Comparison of ENCODE assay signal across 25 mouse cellular contexts in the genomic region with DNA sequence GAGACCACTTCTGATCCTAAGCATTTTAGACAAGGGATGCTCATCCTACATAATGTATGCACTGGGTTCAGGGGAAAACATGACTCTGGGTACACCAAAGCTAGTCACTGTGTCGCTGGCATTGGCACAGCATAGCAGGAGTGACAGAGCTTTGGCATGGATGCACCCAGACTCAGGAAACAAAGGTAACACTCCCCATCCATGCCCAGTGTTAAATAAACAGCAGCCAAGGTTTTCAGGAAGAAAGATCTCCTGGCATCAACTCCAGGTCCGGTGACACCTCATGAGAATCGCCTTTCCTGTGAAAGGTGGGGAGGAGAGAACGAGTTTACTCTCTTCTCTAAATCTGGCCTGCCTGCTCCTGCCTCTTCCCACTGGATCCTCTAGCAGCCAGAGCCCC. TPM values are rescaled to one million over a fixed set of nuclear protein-coding genes. Genes with fewer than 3 reads are reported as not detected.
DNase-seq lines count a peak whose midpoint lies in the region; TF ChIP-seq lines count a peak whose summit lies in the region.
"Had no signal": no experiment of that assay in that cellular context is flagged by ENCODE, and none has a peak within 500 bp of the region (broad histone marks: within the 10 kb centered on the region; RNA-seq: fewer than 3 reads in every experiment).

No protein-coding gene starts in this region.

- DNase-seq in cerebellum, adult 11-12 months = peak; percentile 12
- DNase-seq in cerebellum, adult 8-10 months = no peak
- peak; percentile 71 for DNase-seq in kidney, adult 2 months
- DNase-seq in kidney, postnatal 14 days = no peak
- peak; percentile 20 for DNase-seq in brain, adult 2 months (ENCODE audit: low read depth, low spot score)
- peak; percentile 45 to 67 for DNase-seq in cerebellum, postnatal 14 days
- no peak for DNase-seq in layer of hippocampus, postnatal 25 days (ENCODE audit: extremely low spot score in 1 of 2, low spot score in 1 of 2)
- no peak for DNase-seq in lung, postnatal 36 days
- DNase-seq: adrenal gland, postnatal 10 days; forebrain, postnatal 0 days; gastrocnemius, postnatal 25 days had no signal

- H3K27me3 ChIP-seq in kidney, adult 2 months (replicated peaks; ENCODE audit: control insufficient read depth, insufficient read depth, low read length) = no peaks in the 10 kb centered on the region
- H3K27me3 ChIP-seq: embryonic facial prominence, embryonic 13.5 days; forebrain, embryonic 12.5 days had no signal

- H3K36me3 ChIP-seq in kidney, adult 2 months (ENCODE audit: control insufficient read depth, insufficient read depth, low read length) = no peaks in the 10 kb centered on the region
- H3K36me3 ChIP-seq: embryonic facial prominence, embryonic 13.5 days; forebrain, embryonic 12.5 days; heart, embryonic 12.5 days; hindbrain, embryonic 10.5 days had no signal

- no peak overlapping the region for H3K27ac ChIP-seq in kidney, adult 2 months (ENCODE audit: insufficient read depth, low read depth, low read length)
- H3K27ac ChIP-seq: embryonic facial prominence, embryonic 13.5 days; forebrain, embryonic 12.5 days; hindbrain, embryonic 10.5 days; hindbrain, embryonic 14.5 days had no signal

- no peak overlapping the region for H3K4me3 ChIP-seq in kidney, adult 2 months (ENCODE audit: insufficient read depth, low read depth, low read length)
- H3K4me3 ChIP-seq: embryonic facial prominence, embryonic 13.5 days; forebrain, embryonic 12.5 days; heart, embryonic 12.5 days; hindbrain, embryonic 10.5 days had no signal

- TF ChIP-seq POLR2A in kidney, adult 2 months (IDR thresholded peaks at IDR 0.05; ENCODE audit: low read depth, low read length) = no peak

- no peak for TF ChIP-seq CTCF in kidney, adult 2 months (conservative IDR thresholded peaks at IDR 0.05; ENCODE audit: insufficient read depth, insufficient read length, low read depth, low read length)

- H3K4me1 ChIP-seq in kidney, adult 2 months (ENCODE audit: control insufficient read depth, insufficient read depth, low read length) = peaks cover 23% of the 10 kb centered on the region
- H3K4me1 ChIP-seq: embryonic facial prominence, embryonic 13.5 days; forebrain, embryonic 12.5 days; hindbrain, embryonic 10.5 days had no signal

- 72% methylated on average over 4 of the region's 4 CpGs for WGBS in kidney, adult 2 months

RNA-seq across cellular contexts. Expression of a gene that starts 2.2 kb away (rescaled TPM):
- polyA plus RNA-seq in kidney, adult 2 months (2012; rRNA removed) = 16.9 and 26.4 TPM in 2 replicates
- not detected for total RNA-seq in layer of hippocampus, postnatal 25 days (2021)
- total RNA-seq: forebrain, postnatal 0 days; gastrocnemius, postnatal 25 days; granulocyte monocyte progenitor cell, adult 5-6 weeks; heart, postnatal 25 days; MEL had no signal
- polyA plus RNA-seq: C2C12; embryonic facial prominence, embryonic 13.5 days; forebrain, embryonic 12.5 days; forebrain, postnatal 0 days; heart, embryonic 12.5 days; hindbrain, embryonic 10.5 days; hindbrain, embryonic 14.5 days had no signal

RNA-seq across cellular contexts. Expression of a gene that starts 28.0 kb away (rescaled TPM):
- 4.0 and 4.2 TPM in 2 replicates for polyA plus RNA-seq in kidney, adult 2 months (2012; rRNA removed)
- total RNA-seq in layer of hippocampus, postnatal 25 days (2021) = not detected
- total RNA-seq: adrenal gland, postnatal 4 days; gastrocnemius, adult 18-20 months; gastrocnemius, postnatal 25 days; granulocyte monocyte progenitor cell, adult 5-6 weeks; MEL had no signal
- polyA plus RNA-seq: C2C12; embryonic facial prominence, embryonic 13.5 days; forebrain, embryonic 12.5 days; forebrain, postnatal 0 days; heart, embryonic 16.5 days; hindbrain, embryonic 10.5 days; hindbrain, embryonic 14.5 days had no signal

RNA-seq across cellular contexts. Expression of a gene that starts 36.8 kb away (rescaled TPM):
- polyA plus RNA-seq in kidney, adult 2 months (2012; rRNA removed) = 5.3 and 16.2 TPM in 2 replicates
- total RNA-seq in layer of hippocampus, postnatal 25 days (2021) = under 1 TPM in 1 of 2 experiments, not detected in 1; 0.68 TPM
- total RNA-seq: forebrain, postnatal 0 days; gastrocnemius, postnatal 25 days; granulocyte monocyte progenitor cell, adult 5-6 weeks; MEL had no signal
- polyA plus RNA-seq: C2C12; embryonic facial prominence, embryonic 13.5 days; forebrain, embryonic 12.5 days; hindbrain, embryonic 10.5 days had no signal

RNA-seq across cellular contexts. Expression of a gene that starts 58.6 kb away (rescaled TPM):
- polyA plus RNA-seq in kidney, adult 2 months (2012; rRNA removed) = 0.06 TPM in 1 of 2 replicates, not detected in the other
- total RNA-seq in layer of hippocampus, postnatal 25 days (2021) = not detected
- total RNA-seq: adrenal gland, postnatal 10 days; adrenal gland, postnatal 4 days; forebrain, postnatal 0 days; gastrocnemius, adult 18-20 months; gastrocnemius, postnatal 25 days; granulocyte monocyte progenitor cell, adult 5-6 weeks; heart, adult 8-10 months; heart, postnatal 25 days; MEL had no signal
- polyA plus RNA-seq: C2C12; forebrain, embryonic 12.5 days; forebrain, postnatal 0 days; heart, embryonic 12.5 days; heart, embryonic 16.5 days; hindbrain, embryonic 10.5 days; hindbrain, embryonic 14.5 days; intestine, embryonic 16.5 days had no signal

Comparison
In these comparisons a context has a peak if more than half of its experiments do, and no peak if none do; other contexts are left out.
1. DNase-seq: peak in cerebellum, adult 11-12 months (single experiment), kidney, adult 2 months (single experiment), brain, adult 2 months (single experiment) and cerebellum, postnatal 14 days (2 of 2); none in cerebellum, adult 8-10 months (single experiment), kidney, postnatal 14 days (single experiment), layer of hippocampus, postnatal 25 days (0 of 2) and lung, postnatal 36 days (single experiment).